Mouse (Mus musculus) embryonic fibroblast, embryonic 13.5 days (primary cell): ENCODE results near the gene Igsf11.

ENCODE experiments used
- CTCF ChIP-seq: IDR thresholded peaks from 2 replicates; pipeline ENCODE4 v1.5.1; 2011; ENCODE audit warnings: mild to moderate bottlenecking, control low read depth, low read length, moderate library complexity, borderline replicate concordance; ENCODE audit not compliant: insufficient read depth
- POLR2A ChIP-seq: IDR thresholded peaks from 2 replicates; pipeline ENCODE4 v1.6.1; 2011; ENCODE audit warnings: low read depth, mild to moderate bottlenecking, control low read depth, low read length, moderate library complexity

DNA sequence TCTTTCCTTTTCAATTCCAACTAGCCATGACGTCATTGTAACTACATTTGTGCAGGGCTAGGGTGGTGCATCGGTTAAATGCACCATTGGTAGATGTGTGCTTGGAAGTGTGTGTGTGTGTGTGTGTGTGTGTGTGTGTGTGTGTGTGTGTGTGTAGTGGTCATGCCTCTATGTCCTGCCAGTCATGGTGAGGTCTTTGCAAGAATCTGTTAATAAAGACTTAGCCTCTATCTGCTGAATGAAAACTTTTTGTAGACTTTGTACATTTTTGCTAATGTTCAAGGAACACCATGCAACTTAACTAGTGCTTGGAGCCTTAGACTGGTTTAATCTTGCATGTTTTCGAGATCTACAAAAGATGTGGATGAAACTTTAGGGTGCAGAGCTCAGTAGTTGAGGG is 48.3 kb downstream of the Igsf11 start:
- no peak for TF ChIP-seq CTCF
- no peak for TF ChIP-seq POLR2A
